Mouse (Mus musculus): ENCODE measurements around the gene Cd300ld3. TPM values are rescaled to one million over a fixed set of nuclear protein-coding genes. Genes with fewer than 3 reads are reported as not detected.

Gene Cd300ld3
- polyA plus RNA-seq, 1 experiment, result 1.5 TPM

GRCm38 (mm10) chr11:115075407-115075806 lies 27.2 kb upstream of the Cd300ld3 start:
- Histone ChIP-seq H3K4me1 (ENCODE audit: control insufficient read depth, insufficient read depth, low read length) (no peaks in the 10 kb centered on the region), H3K4me3 (ENCODE audit: control insufficient read depth, low read depth, low read length) (no peak overlapping the region), H3K27ac (ENCODE audit: control insufficient read depth, insufficient read depth, low read depth, low read length) (no peak overlapping the region), H3K27me3 (ENCODE audit: control insufficient read depth, insufficient read depth, low read length) (no peaks in the 10 kb centered on the region), H3K36me3 (ENCODE audit: control insufficient read depth, insufficient read depth, low read length) (no peaks in the 10 kb centered on the region)
- TF ChIP-seq CTCF (IDR thresholded peaks at IDR 0.05; ENCODE audit: control insufficient read depth, insufficient read depth, insufficient replicate concordance, low read depth, low read length) (no peak), POLR2A (IDR thresholded peaks at IDR 0.05; ENCODE audit: control insufficient read depth, low read depth, low read length) (no peak)

- no peaks in the 10 kb centered on the region for H3K27me3 ChIP-seq (ENCODE audit: control insufficient read depth, insufficient read depth, low read length)
- H3K36me3 ChIP-seq (ENCODE audit: control insufficient read depth, insufficient read depth, low read length), result no peaks in the 10 kb centered on the region
- no peak overlapping the region for H3K4me3 ChIP-seq (ENCODE audit: control insufficient read depth, low read depth, low read length)
- TF ChIP-seq POLR2A (IDR thresholded peaks at IDR 0.05; ENCODE audit: control insufficient read depth, low read depth, low read length) (no peak), CTCF (IDR thresholded peaks at IDR 0.05; ENCODE audit: control insufficient read depth, insufficient read depth, insufficient replicate concordance, low read depth, low read length) (no peak)
- no peak overlapping the region for H3K27ac ChIP-seq (ENCODE audit: control insufficient read depth, insufficient read depth, low read depth, low read length)
- no peaks in the 10 kb centered on the region for H3K4me1 ChIP-seq (ENCODE audit: control insufficient read depth, insufficient read depth, low read length)
Observed at GRCm38 (mm10) chr11:115073002-115073401, 24.8 kb upstream of the Cd300ld3 start.

GRCm38 (mm10) chr11:115071631-115072294 lies 23.6 kb upstream of the Cd300ld3 start:
- Histone ChIP-seq H3K4me3 (ENCODE audit: control insufficient read depth, low read depth, low read length) (no peak overlapping the region), H3K36me3 (ENCODE audit: control insufficient read depth, insufficient read depth, low read length) (no peaks in the 10 kb centered on the region), H3K4me1 (ENCODE audit: control insufficient read depth, insufficient read depth, low read length) (no peaks in the 10 kb centered on the region), H3K27ac (ENCODE audit: control insufficient read depth, insufficient read depth, low read depth, low read length) (no peak overlapping the region), H3K27me3 (ENCODE audit: control insufficient read depth, insufficient read depth, low read length) (no peaks in the 10 kb centered on the region)
- TF ChIP-seq POLR2A (IDR thresholded peaks at IDR 0.05; ENCODE audit: control insufficient read depth, low read depth, low read length) (no peak), CTCF (IDR thresholded peaks at IDR 0.05; ENCODE audit: control insufficient read depth, insufficient read depth, insufficient replicate concordance, low read depth, low read length) (no peak)

GRCm38 (mm10) chr11:115071015-115071551 lies 22.9 kb upstream of the Cd300ld3 start:
- H3K27me3 ChIP-seq (ENCODE audit: control insufficient read depth, insufficient read depth, low read length), result no peaks in the 10 kb centered on the region
- no peak overlapping the region for H3K4me3 ChIP-seq (ENCODE audit: control insufficient read depth, low read depth, low read length)
- no peaks in the 10 kb centered on the region for H3K36me3 ChIP-seq (ENCODE audit: control insufficient read depth, insufficient read depth, low read length)
- TF ChIP-seq POLR2A (IDR thresholded peaks at IDR 0.05; ENCODE audit: control insufficient read depth, low read depth, low read length) (no peak), CTCF (IDR thresholded peaks at IDR 0.05; ENCODE audit: control insufficient read depth, insufficient read depth, insufficient replicate concordance, low read depth, low read length) (no peak)
- H3K4me1 ChIP-seq (ENCODE audit: control insufficient read depth, insufficient read depth, low read length), result no peaks in the 10 kb centered on the region
- no peak overlapping the region for H3K27ac ChIP-seq (ENCODE audit: control insufficient read depth, insufficient read depth, low read depth, low read length)

DNA sequence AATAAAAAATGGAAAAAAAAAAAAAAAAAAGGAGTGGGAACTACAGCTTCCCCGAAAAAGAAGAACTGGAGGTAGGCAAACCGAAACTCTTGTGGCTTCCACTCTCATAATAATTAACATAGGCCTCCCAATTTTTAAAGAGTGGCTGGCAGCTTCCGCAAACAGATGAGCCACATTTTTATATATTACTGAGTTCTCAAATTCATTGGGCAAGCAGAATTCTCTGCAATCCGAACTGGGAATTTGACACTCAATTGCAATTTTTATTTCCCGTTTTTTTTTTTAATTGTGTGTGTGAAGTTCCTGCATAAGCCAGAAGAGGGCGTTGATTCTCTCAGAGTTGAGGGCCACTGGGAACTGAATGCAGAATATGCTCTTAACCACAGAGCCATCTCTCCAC lies 18.6 kb upstream of the Cd300ld3 start:
- Histone ChIP-seq H3K27me3 (ENCODE audit: control insufficient read depth, insufficient read depth, low read length) (no peaks in the 10 kb centered on the region), H3K4me1 (ENCODE audit: control insufficient read depth, insufficient read depth, low read length) (no peaks in the 10 kb centered on the region), H3K36me3 (ENCODE audit: control insufficient read depth, insufficient read depth, low read length) (no peaks in the 10 kb centered on the region), H3K4me3 (ENCODE audit: control insufficient read depth, low read depth, low read length) (no peak overlapping the region), H3K27ac (ENCODE audit: control insufficient read depth, insufficient read depth, low read depth, low read length) (no peak overlapping the region)
- TF ChIP-seq CTCF (IDR thresholded peaks at IDR 0.05; ENCODE audit: control insufficient read depth, insufficient read depth, insufficient replicate concordance, low read depth, low read length) (no peak), POLR2A (IDR thresholded peaks at IDR 0.05; ENCODE audit: control insufficient read depth, low read depth, low read length) (no peak)

DNA sequence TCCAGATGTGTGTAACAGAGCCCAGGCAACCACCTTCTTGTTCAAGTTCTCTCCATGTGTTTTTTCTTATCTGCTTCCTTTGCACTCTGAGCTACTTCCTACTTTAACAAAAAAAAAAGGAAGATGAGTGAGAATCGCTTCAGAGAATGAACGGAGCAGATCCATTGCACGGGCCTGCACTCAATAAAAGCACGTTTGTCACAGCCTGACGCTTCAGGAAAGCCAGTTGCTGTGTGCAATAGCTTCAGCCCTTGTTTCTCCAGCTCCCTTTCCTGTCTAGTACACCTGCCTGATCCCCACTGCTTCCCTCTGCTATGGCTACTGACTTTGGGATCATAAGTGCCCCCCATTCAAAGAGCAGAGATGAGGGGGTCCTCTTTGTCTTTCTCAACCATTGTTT lies 13.9 kb upstream of the Cd300ld3 start, which contains the start of gene Cd300e:
TSS of gene Cd300e (minus strand) at position 101 of the 400 bp plus-strand sequence.
- no peaks in the 10 kb centered on the region for H3K27me3 ChIP-seq (ENCODE audit: control insufficient read depth, insufficient read depth, low read length)
- H3K27ac ChIP-seq (ENCODE audit: control insufficient read depth, insufficient read depth, low read depth, low read length), result no peak within 1 kb of the TSS
- no peak for TF ChIP-seq CTCF (IDR thresholded peaks at IDR 0.05; ENCODE audit: control insufficient read depth, insufficient read depth, insufficient replicate concordance, low read depth, low read length)
- TF ChIP-seq POLR2A (IDR thresholded peaks at IDR 0.05; ENCODE audit: control insufficient read depth, low read depth, low read length), result no peak
- no peak within 1 kb of the TSS for H3K4me3 ChIP-seq (ENCODE audit: control insufficient read depth, low read depth, low read length)
- no peaks in the 10 kb centered on the region for H3K4me1 ChIP-seq (ENCODE audit: control insufficient read depth, insufficient read depth, low read length)
- no peaks in the 10 kb centered on the region for H3K36me3 ChIP-seq (ENCODE audit: control insufficient read depth, insufficient read depth, low read length)

DNA sequence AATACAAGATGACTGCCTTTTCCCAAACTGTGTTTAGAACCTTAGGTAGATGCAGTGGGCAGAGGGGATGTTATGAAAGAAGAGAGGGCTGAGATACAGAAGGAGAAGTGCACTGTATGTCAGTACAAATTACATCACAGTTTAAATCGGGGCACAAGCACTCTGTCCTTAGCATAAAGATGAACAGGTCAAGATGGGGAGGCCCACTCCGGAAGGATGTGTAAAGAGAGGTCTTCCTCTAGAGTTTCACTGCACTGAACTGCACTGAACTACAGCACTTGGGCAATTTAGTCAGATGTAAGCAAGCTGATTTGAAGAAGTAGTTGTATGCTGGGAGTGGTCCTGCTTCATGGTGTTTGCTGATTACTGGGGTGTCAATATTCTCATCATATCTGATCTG lies 11.6 kb upstream of the Cd300ld3 start:
- TF ChIP-seq POLR2A (IDR thresholded peaks at IDR 0.05; ENCODE audit: control insufficient read depth, low read depth, low read length) (no peak), CTCF (IDR thresholded peaks at IDR 0.05; ENCODE audit: control insufficient read depth, insufficient read depth, insufficient replicate concordance, low read depth, low read length) (no peak)
- no peaks in the 10 kb centered on the region for H3K27me3 ChIP-seq (ENCODE audit: control insufficient read depth, insufficient read depth, low read length)
- no peak overlapping the region for H3K27ac ChIP-seq (ENCODE audit: control insufficient read depth, insufficient read depth, low read depth, low read length)
- H3K4me3 ChIP-seq (ENCODE audit: control insufficient read depth, low read depth, low read length), result no peak overlapping the region
- H3K4me1 ChIP-seq (ENCODE audit: control insufficient read depth, insufficient read depth, low read length), result no peaks in the 10 kb centered on the region
- no peaks in the 10 kb centered on the region for H3K36me3 ChIP-seq (ENCODE audit: control insufficient read depth, insufficient read depth, low read length)
